8 mouse cellular contexts compared by ENCODE assay signal in genomic region chr5:104859962-104860525, GRCm38 (mm10). TPM values are rescaled to one million over a fixed set of nuclear protein-coding genes. Genes with fewer than 3 reads are reported as not detected.
DNase-seq lines count a peak whose midpoint lies in the region; ATAC-seq and TF ChIP-seq lines count a peak whose summit lies in the region.
"Not testable (repeated sequence)": the region's sequence is repeated elsewhere in the genome, so short reads cannot be mapped to it uniquely, and the experiment has no call there.

Gene Zfp951 (minus strand): TSS chr5:104860070.

- H3K9ac ChIP-seq in heart, embryonic 14.5 days (ENCODE audit: low read length); kidney, postnatal 0 days (ENCODE audit: low read depth, low read length); limb, embryonic 15.5 days; midbrain, embryonic 16.5 days (ENCODE audit: low read depth, low read length): not testable (repeated sequence)

- not testable (repeated sequence) for H3K27me3 ChIP-seq in heart, embryonic 14.5 days (ENCODE audit: control insufficient read depth, insufficient read depth, low read length); kidney, postnatal 0 days (ENCODE audit: insufficient read depth, low read length); limb, embryonic 15.5 days; midbrain, embryonic 16.5 days (ENCODE audit: control insufficient read depth, insufficient read depth, low read depth, low read length)

- TF ChIP-seq CTCF in kidney, postnatal 0 days (IDR thresholded peaks at IDR 0.05; ENCODE audit: low read depth), result not testable (repeated sequence)

- peak within 1 kb of the TSS; percentile 21 to 41 for H3K4me3 ChIP-seq in heart, embryonic 14.5 days (ENCODE audit: control insufficient read depth in 1 of 2, insufficient read depth in 1 of 2, low read depth in 1 of 2, low read length in 2 of 2)
- H3K4me3 ChIP-seq in kidney, postnatal 0 days (replicated peaks; ENCODE audit: low read depth, low read length), result not testable (repeated sequence)
- H3K4me3 ChIP-seq in limb, embryonic 15.5 days, result peak within 1 kb of the TSS; percentile 33
- peak within 1 kb of the TSS; percentile 20 for H3K4me3 ChIP-seq in midbrain, embryonic 16.5 days (ENCODE audit: low read depth, low read length)

- H3K36me3 ChIP-seq in heart, embryonic 14.5 days (ENCODE audit: control insufficient read depth, insufficient read depth, low read length); kidney, postnatal 0 days (ENCODE audit: insufficient read depth, low read length); limb, embryonic 15.5 days; midbrain, embryonic 16.5 days (ENCODE audit: control insufficient read depth, insufficient read depth, low read length): not testable (repeated sequence)

- not testable (repeated sequence) for H3K9me3 ChIP-seq in heart, embryonic 14.5 days (ENCODE audit: control insufficient read depth, low read length); kidney, postnatal 0 days (replicated peaks; ENCODE audit: low read length); limb, embryonic 15.5 days; midbrain, embryonic 16.5 days (replicated peaks; ENCODE audit: control insufficient read depth, low read length, poor library complexity, severe bottlenecking)

- 0 out of 2 replicates have a peak within 1 kb of the TSS, but pooled peaks have one; percentile 18 for H3K4me2 ChIP-seq in heart, embryonic 14.5 days (ENCODE audit: low read length)
- not testable (repeated sequence) for H3K4me2 ChIP-seq in kidney, postnatal 0 days (ENCODE audit: low read length); limb, embryonic 15.5 days
- peak within 1 kb of the TSS; percentile 14; the same call in 1 of the 2 replicates for H3K4me2 ChIP-seq in midbrain, embryonic 16.5 days (ENCODE audit: low read length)

- DNase-seq in 3T3-L1 (ENCODE audit: low read depth, low spot score), result peak; percentile 79
- peak; percentile 77 for DNase-seq in brain, adult 2 months (ENCODE audit: low read depth, low spot score)
- peak; percentile 46 for DNase-seq in fibroblast of lung, adult 2 months (ENCODE audit: low read depth)
- peak; percentile 60 for DNase-seq in kidney, postnatal 0 days (ENCODE audit: low spot score)
- peak; percentile 29 to 38 for DNase-seq in spleen, adult 18-20 months

- not testable (repeated sequence) for H3K4me1 ChIP-seq in heart, embryonic 14.5 days (ENCODE audit: control insufficient read depth in 2 of 2, insufficient read depth in 2 of 2, low read length in 2 of 2); kidney, postnatal 0 days (replicated peaks; ENCODE audit: insufficient read depth, low read length); limb, embryonic 15.5 days; midbrain, embryonic 16.5 days (ENCODE audit: control insufficient read depth, insufficient read depth, low read length)

- peak; percentile 64; the same call in 1 of the 2 replicates for ATAC-seq in heart, embryonic 14.5 days (ENCODE audit: insufficient number of reproducible peaks, insufficient read depth, low FRiP score, low read depth)
- peak; percentile 93 for ATAC-seq in kidney, postnatal 0 days (replicated peaks; ENCODE audit: low FRiP score, low read depth)
- peak; percentile 63; the same call in 1 of the 2 replicates for ATAC-seq in limb, embryonic 15.5 days (ENCODE audit: insufficient number of reproducible peaks, low FRiP score, low TSS enrichment, low read depth)
- peak; percentile 98 for ATAC-seq in midbrain, embryonic 16.5 days

- 29% methylated on average over 11 of the region's 12 CpGs for WGBS in heart, embryonic 14.5 days
- WGBS in kidney, postnatal 0 days, result 34% methylated on average over 11 of the region's 12 CpGs
- 34% methylated on average over 11 of the region's 12 CpGs for WGBS in limb, embryonic 15.5 days
- 46% methylated on average over 11 of the region's 12 CpGs for WGBS in midbrain, embryonic 16.5 days

- H3K27ac ChIP-seq in heart, embryonic 14.5 days (replicated peaks in 1 of 2; ENCODE audit: control insufficient read depth in 1 of 2, insufficient read depth in 1 of 2, low read depth in 2 of 2, low read length in 2 of 2); kidney, postnatal 0 days; limb, embryonic 15.5 days; midbrain, embryonic 16.5 days (ENCODE audit: low read length): not testable (repeated sequence)

RNA-seq across cellular contexts. Expression of gene Zfp951, which starts in this region (rescaled TPM):
- 1.6 and 2.1 TPM in 2 replicates for polyA plus RNA-seq in heart, embryonic 14.5 days (2014; fragmentation: Nextera tagmentation; extraction: Ambion mirVana)
- 2.4 and 3.4 TPM in 2 replicates for polyA plus RNA-seq in kidney, postnatal 0 days (2015; fragmentation: Nextera tagmentation; extraction: Ambion mirVana)
- polyA plus RNA-seq in limb, embryonic 15.5 days (2015; fragmentation: Nextera tagmentation; extraction: Ambion mirVana), result 2.7 and 3.2 TPM in 2 replicates
- polyA plus RNA-seq in midbrain, embryonic 16.5 days (2015; fragmentation: Nextera tagmentation; extraction: Ambion mirVana), result 3.5 and 3.9 TPM in 2 replicates
